Mouse (Mus musculus) c-Kit-positive CD71-positive TER-119-positive erythroid progenitor cells, embryonic 14.5 days (primary cell): ENCODE data around the gene Cdkl2.
A peak's percentile ranks its signal among the peaks of the same experiment; 100 is the strongest.

ENCODE experiments used
- DNase-seq: peaks from one replicate; pipeline ENCODE4 v3.0.0-alpha.2; 2013; ENCODE audit warnings: low spot score

The Cdkl2 gene

GRCm38 (mm10) chr5:92043783-92044182 lies at the start of gene Cdkl2:
Gene Cdkl2 (minus strand): TSS chr5:92043883.
- DNase-seq, result no peak

- DNase-seq, result no peak
Measured at GRCm38 (mm10) chr5:92087469-92087868, 43.8 kb upstream of the Cdkl2 start.

DNA sequence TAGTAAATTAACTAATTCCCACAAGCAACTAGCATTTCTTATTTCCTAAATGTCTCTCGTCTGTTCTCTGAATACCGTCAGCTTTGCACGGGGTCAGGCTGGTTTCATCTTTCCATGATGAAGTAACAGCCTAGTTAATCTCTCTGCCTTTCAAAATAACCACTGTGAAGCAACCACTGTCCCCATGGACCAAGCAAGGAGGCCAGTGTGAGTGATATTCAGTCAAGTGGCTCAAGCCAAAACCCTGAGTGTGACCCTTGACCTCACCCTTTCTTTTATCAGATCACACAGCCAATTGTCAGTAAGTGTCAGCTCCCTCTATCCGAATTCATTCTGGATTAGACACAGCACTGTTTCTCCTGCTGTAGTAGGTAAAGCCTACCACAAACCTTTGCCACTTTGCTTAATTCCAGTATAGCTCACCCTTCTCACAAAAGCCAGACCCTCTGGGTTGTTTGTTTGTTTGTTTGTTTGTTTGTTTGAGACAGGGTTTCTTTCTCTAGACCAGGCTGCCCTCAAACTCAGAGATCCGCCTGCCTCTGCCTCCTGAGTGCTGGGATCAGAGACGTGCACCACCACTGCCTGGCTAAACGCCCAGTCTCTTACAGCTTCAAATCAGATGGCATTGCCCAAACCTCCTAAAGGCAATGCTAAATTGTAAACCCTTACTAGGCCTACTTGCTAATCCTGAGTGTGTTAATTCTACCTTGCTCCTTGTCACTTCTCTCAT lies 42.3 kb upstream of the Cdkl2 start:
- no peak for DNase-seq

GRCm38 (mm10) chr5:92085246-92085645 lies 41.6 kb upstream of the Cdkl2 start:
- no peak for DNase-seq

DNA sequence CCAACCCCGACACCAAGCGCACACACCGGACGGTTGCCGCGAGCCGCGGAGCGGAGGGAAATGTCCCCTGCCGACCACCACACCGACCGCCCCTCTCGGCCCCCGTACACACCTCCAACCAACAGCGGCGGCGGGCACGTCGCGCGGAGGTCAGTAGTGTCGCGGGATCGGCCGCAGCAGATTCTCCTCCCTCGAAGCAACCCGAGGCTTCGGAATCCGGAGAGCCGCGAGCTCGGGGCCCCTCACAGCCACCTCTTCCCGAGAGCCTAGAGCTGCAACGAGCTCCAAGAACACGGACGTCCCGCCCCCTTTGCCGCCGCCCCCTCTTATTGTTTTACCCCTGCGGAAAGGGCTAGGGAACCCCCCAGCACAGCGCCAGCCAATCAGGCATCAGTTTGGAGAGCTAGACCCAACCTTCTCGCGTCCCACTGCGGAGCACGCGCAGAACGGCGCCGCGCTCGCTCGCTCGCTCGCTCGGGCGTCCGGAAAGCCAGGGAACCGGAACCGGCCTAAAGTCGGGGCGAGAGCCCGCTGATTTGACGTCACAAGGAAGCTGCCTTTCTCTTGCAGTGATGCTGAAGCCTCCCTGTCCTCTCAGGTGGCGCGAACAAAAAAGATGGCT lies 39.8 kb upstream of the Cdkl2 start, which contains the start of gene G3bp2:
Gene G3bp2, minus strand, starts transcription at position 303 of the 622 bp plus-strand sequence.
- DNase-seq, result peak; percentile 97

DNA sequence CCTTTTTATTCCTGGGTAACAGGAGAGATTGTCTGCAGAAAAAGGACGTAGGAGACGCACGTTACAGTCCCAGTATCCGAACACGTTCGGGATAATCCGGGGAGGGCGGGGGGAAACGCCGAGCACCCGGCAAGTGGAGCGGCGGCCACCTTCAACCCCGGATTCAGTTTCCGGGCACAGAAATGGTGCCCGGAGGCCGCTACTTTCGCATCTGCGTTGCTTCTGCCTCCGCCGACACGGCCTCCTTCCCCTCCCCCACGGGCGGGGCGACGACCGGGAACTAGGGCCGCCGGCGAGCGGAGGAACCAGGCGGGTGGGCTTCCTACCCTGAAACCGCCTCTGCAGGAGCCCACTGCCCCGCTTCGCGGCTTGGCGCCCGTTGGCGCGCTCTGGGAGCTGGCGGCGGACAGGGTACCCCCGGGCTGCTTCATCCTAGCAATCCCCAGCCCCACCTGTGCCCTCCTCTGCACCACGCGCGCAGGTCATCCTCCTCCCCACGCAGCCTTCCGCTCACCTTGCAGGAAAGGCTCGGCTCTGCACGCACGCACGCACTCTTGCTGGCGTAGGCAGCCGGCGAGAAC lies 39.2 kb upstream of the Cdkl2 start:
- DNase-seq, result peak; percentile 44

- DNase-seq, result no peak
Measured at GRCm38 (mm10) chr5:92081326-92081725, 37.6 kb upstream of the Cdkl2 start.

DNA sequence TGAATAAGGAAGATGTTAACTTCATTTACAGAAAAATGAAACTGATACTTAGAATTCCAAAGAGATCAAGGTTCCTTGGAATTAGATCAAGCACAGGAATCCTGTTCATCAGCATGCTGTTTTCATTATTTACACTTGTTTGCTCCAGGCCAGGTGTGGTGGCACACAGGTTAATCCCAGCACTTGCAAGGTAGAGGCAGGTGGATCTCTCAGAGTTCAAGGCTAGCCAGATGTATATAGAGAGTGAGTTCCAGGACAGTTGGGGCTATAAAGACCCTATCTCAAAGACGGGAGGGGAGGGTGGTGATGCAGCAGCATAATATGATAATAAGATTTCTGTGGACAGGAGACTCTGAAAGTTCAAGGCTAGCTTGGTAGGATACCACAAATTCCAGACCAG lies 36.7 kb upstream of the Cdkl2 start:
- DNase-seq, result no peak

GRCm38 (mm10) chr5:92079304-92079703 lies 35.6 kb upstream of the Cdkl2 start:
- no peak for DNase-seq

DNA sequence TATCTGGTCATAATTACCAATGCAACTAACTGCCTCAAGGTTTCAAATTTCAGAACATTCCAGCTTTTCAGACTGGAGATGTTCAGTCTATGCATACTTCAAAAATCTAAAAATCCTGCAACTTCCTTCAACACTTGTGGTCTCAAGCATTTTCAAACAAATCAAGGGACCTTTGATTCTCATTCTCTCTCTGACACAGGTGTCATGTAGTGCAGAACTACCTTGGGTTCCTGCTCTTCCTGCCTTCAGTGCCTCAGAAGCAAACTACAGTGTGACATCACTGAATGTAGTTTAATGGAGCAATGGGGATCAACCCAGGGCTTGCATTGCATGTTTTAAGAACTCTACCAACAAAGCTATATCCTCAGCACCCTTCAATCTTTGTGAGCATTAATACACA lies 35.1 kb upstream of the Cdkl2 start:
- DNase-seq, result no peak

- DNase-seq, result no peak
Measured at GRCm38 (mm10) chr5:92076273-92076672, 32.6 kb upstream of the Cdkl2 start.

DNA sequence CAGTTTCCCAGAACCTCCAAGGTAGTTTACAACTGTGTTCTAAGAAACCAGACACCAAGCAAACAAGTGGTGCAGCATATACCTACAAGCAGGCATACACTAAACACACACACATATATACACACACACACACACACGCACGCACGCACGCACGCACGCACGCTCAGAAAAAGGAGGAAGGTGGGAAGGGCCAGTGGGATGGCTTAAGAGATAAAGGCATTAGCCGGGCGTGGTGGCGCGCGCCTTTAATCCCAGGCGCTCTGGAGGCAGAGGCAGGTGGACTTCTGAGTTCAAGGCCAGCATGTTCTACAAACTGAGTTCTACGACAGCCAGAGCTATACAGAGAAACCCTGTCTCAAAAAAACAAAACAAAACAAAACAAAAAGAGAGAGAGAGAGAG lies 30.4 kb upstream of the Cdkl2 start:
- no peak for DNase-seq

DNA sequence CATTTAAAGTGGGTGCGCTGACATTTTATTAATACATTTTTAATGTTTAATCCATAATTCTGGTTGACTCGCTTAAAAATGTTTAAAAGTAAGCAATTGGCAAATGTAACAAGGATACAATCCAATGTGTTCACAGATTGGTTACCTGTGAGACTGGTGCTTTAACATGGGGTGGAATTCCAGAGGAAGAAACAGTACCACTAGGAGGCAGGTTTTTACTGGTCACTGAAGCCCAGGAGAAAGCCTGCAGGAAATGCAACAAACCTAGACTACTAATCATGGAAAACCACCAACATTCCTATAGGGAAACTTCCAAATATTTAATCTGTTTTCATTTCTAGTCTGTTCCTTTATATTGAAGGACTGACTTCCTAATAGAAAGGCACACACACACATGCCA lies 19.5 kb upstream of the Cdkl2 start:
- no peak for DNase-seq

- no peak for DNase-seq
Measured at GRCm38 (mm10) chr5:92052866-92053265, 9.2 kb upstream of the Cdkl2 start.

- no peak for DNase-seq
Measured at GRCm38 (mm10) chr5:92050419-92050818, 6.7 kb upstream of the Cdkl2 start.

GRCm38 (mm10) chr5:92042377-92043348 lies 1.0 kb downstream of the Cdkl2 start:
- peak; percentile 89 for DNase-seq

DNA sequence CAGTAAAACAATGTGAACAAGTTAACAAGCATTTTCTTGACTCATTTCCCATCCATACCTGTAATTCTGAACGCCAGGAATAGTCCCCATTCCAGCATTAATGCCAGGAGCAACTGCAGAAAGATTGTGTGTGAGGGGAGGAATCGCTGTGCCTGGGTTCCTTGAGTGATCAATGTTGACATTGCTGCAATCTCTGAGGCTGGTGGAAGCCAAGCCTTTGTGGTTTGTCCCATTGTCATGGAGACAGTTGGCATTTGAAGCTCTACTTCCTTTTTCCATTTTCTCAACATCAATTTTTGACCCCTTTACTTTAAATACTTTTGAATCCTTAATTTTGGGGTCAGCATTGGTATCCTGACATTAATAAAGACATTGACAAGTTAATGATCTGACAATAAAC lies 23.7 kb downstream of the Cdkl2 start:
- no peak for DNase-seq

GRCm38 (mm10) chr5:92011756-92012155 lies 31.9 kb downstream of the Cdkl2 start:
- no peak for DNase-seq

DNA sequence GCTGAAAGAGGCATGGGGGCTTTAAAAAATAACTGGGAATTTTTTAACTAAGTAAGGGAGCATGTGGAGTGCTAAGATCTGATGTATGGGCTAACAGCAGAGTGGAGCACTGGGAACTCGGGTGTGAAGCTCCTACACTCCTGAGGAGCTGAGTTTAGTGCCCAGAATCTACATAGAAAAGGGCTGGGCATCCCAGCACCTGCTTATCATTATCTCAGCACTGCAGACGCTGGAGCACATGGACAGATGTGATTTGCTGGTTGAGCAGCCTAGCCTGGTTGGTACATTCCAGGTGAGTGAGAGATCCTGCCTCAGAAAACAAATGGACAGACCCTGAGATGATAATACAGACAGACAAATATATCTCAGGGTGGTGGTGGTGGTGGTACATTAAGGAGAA lies 33.9 kb downstream of the Cdkl2 start:
- DNase-seq, result peak; percentile 12

GRCm38 (mm10) chr5:92003011-92003410 lies 40.7 kb downstream of the Cdkl2 start:
- no peak for DNase-seq

DNA sequence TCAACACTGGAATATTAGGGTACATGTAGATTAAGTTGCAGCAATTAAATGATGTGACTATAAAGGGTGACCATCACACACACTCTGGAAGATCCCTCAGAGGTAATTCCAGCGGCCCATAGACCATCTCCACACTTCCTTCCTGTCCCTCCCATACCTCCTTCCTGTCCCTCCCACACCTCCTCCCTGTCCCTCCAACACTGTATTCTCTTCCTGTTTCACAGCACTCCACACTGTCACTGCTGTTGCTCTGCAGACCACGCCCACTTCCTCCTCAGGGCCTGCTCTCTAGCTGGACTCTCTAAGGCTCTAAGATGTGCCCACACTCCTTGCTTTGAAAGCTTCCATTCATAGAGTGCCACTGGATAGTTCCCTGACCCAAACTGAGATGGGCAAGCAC lies 42.9 kb downstream of the Cdkl2 start:
- no peak for DNase-seq

DNA sequence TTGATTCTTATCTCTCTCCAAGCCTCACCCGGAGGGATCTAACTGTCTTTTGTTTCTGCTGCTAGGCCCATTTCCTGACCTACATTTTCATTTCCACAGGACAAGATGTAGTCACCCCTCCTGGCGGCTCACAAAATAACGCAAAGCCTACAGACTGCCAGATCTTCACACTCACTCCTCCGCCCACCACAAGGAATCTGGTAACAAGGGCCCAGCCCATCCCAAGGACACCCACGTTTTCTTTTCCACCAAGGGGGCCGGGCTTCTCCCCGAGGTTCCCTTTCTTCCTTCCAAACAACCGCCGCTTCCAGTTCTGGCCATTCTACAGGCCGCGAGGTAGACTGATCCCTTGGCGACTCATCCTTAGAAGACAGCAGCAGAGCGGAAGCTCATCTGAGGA lies 49.1 kb downstream of the Cdkl2 start:
- DNase-seq, result no peak
